Mouse (Mus musculus) limb, embryonic 14.5 days (tissue): ENCODE measurements around the gene Gse1. TPM values are rescaled to one million over a fixed set of nuclear protein-coding genes. Genes with fewer than 3 reads are reported as not detected.

Experiments
- ATAC-seq: fragments of 200-750 bp; cut with Nextera tagmentation; 2 replicates; pipeline ENCODE4 v1.8.0; 2017; ENCODE audit warnings: low read depth, moderate number of reproducible peaks, moderate TSS enrichment; ENCODE audit not compliant: low FRiP score
- DNase-seq: peaks from one replicate; pipeline ENCODE4 v3.0.0-alpha.2; 2015; ENCODE audit warnings: low spot score
- H3K27ac ChIP-seq: fragments of 300-500 bp; sonication (generic); replicated peaks from 2 replicates; pipeline ENCODE4 v1.5.1; 2014; ENCODE audit warnings: low read depth, mild to moderate bottlenecking, low read length, moderate library complexity, mixed read lengths
- H3K27me3 ChIP-seq: fragments of 300-500 bp; sonication (generic); 2 replicates; pipeline ENCODE4 v1.6.1; 2014; ENCODE audit warnings: low read length, mixed read lengths; ENCODE audit not compliant: control insufficient read depth, insufficient read depth
- H3K36me3 ChIP-seq: fragments of 300-500 bp; sonication (generic); 2 replicates; pipeline ENCODE4 v1.6.1; 2014; ENCODE audit warnings: mild to moderate bottlenecking, low read length, moderate library complexity, mixed read lengths; ENCODE audit not compliant: control insufficient read depth, insufficient read depth
- H3K4me1 ChIP-seq: fragments of 300-500 bp; sonication (generic); 2 replicates; pipeline ENCODE4 v1.6.1; 2014; ENCODE audit warnings: antibody characterized with exemption, low read length, mixed read lengths; ENCODE audit not compliant: control insufficient read depth, insufficient read depth
- H3K4me2 ChIP-seq: fragments of 300-500 bp; sonication (generic); replicated peaks from 2 replicates; pipeline ENCODE4 v1.6.1; 2014; ENCODE audit warnings: low read depth, mild to moderate bottlenecking, low read length, moderate library complexity; ENCODE audit not compliant: severe bottlenecking
- H3K4me3 ChIP-seq: fragments of 300-500 bp; sonication (generic); replicated peaks from 2 replicates; pipeline ENCODE4 v1.5.1; 2014; ENCODE audit warnings: low read length
- H3K9ac ChIP-seq: fragments of 300-500 bp; sonication (generic); 2 replicates; pipeline ENCODE4 v1.6.1; 2014; ENCODE audit warnings: mild to moderate bottlenecking, low read depth, low read length, moderate library complexity; ENCODE audit not compliant: severe bottlenecking
- H3K9me3 ChIP-seq: fragments of 300-500 bp; sonication (generic); 2 replicates; pipeline ENCODE4 v1.6.1; 2016; ENCODE audit warnings: low read length; ENCODE audit not compliant: control insufficient read depth
- POLR2A ChIP-seq: fragments of 200-500 bp; IDR thresholded peaks from 2 replicates; pipeline ENCODE4 v1.8.0; 2012; ENCODE audit warnings: inconsistent platforms, mild to moderate bottlenecking, moderate library complexity, borderline replicate concordance; ENCODE audit not compliant: insufficient read depth, insufficient read length; ENCODE audit errors: extremely low read depth
- WGBS: fragments of 180-500 bp; shearing (Covaris S2); extraction: QIAGEN DNeasy Blood & Tissue Kit; methylation state at CpG from one replicate; pipeline ENCODE4 v1.1.7; 2014; 5-methylcytosine and 5-hydroxymethylcytosine counted together
- polyA plus RNA-seq, 2 experiments: library from polyadenylated mRNA; depleted of rRNA in 1 of 2; stranded (reverse) in 1 of 2; unstranded in 1 of 2; fragments of >200 nt; fragmentation: Nextera tagmentation in 1 of 2; extraction: Ambion mirVana in 1 of 2; gene quantifications; 2 replicates each; pipeline versions ENCODE4 v1.2.1 to v1.2.3; 2012 to 2014

Gene Gse1
- polyA plus RNA-seq, 2 experiments = 10.3 to 32.6 TPM

DNA sequence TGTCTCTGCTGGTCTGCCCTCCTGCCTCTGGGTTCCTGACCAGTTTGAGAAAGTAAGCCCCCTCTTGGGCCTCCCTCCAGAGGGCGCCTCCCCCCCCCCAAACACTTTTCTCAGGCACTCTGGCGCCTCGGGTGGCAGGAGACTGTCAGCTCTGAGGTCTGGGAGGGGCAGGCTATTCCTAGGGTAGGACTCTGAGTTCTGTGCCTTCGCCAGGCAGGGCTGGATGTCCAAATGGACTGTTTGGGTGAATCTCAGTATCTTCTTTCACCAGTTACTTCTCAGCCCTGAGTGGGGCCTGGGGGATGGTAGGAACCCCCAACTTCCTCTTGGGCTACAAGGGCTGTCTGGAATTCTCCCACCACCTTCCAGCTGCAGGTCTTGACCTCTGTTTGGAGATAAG, 16.9 kb upstream of the Gse1 start:
- no peak for TF ChIP-seq POLR2A
- ATAC-seq = 0 out of 2 replicates have a peak, but pooled peaks have one; percentile 31
- H3K36me3 ChIP-seq = no peaks in the 10 kb centered on the region
- no peaks in the 10 kb centered on the region for H3K27me3 ChIP-seq
- no peaks in the 10 kb centered on the region for H3K9me3 ChIP-seq
- no peak for DNase-seq
- WGBS = 32% methylated on average over 2 of the region's 4 CpGs
- no peak overlapping the region for H3K9ac ChIP-seq
- no peak overlapping the region for H3K4me3 ChIP-seq
- H3K4me2 ChIP-seq = no peak overlapping the region
- H3K27ac ChIP-seq = no peak overlapping the region
- H3K4me1 ChIP-seq = peaks cover 23% of the 10 kb centered on the region

DNA sequence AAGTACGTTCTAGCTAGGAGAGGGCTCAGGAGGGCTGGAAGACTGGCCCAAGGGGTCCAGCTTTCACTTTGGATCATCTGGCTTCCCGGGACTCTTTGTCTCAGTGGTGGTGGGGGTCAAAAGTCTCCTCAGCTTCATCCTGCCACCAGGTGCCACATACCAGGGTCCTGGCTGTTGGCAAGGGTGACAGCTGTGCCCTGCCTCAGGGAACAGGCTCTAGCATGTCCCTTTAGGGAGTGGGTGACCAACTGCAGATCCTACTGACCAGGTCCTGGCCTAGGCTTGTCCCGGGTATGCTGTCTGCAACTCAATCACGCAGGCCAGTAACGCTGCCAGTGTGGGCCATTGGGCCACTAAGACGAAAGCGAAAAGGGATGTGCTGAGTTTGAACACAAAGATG, 15.7 kb upstream of the Gse1 start:
- H3K9me3 ChIP-seq = no peaks in the 10 kb centered on the region
- H3K27ac ChIP-seq = no peak overlapping the region
- no peak overlapping the region for H3K9ac ChIP-seq
- H3K4me1 ChIP-seq = peaks cover 35% of the 10 kb centered on the region
- H3K4me2 ChIP-seq = no peak overlapping the region
- no peak overlapping the region for H3K4me3 ChIP-seq
- no peaks in the 10 kb centered on the region for H3K27me3 ChIP-seq
- ATAC-seq = no peak
- H3K36me3 ChIP-seq = no peaks in the 10 kb centered on the region
- DNase-seq = no peak
- WGBS = 83% methylated on average over 7 of the region's 7 CpGs
- no peak for TF ChIP-seq POLR2A

DNA sequence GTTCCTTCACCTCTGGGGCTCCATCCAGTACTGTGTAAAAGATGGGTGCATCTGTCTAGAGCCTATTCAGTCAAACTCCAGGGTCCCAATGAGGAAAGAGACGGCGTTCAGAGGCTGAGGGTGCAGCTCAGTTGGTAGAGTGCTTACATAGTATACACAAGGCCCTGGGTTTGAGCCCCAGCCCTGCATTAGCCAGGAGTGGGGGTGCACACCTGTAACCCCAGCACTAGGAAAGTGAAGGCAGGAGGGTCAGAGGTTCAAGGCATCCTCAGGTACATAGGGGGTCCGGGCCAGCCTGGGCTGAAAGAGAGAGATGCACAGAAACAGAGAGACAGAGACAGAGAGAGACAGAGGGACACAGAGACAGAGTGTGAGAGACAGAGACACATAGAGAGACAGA, 15.0 kb upstream of the Gse1 start:
- no peak overlapping the region for H3K4me3 ChIP-seq
- no peak for TF ChIP-seq POLR2A
- H3K36me3 ChIP-seq = no peaks in the 10 kb centered on the region
- no peaks in the 10 kb centered on the region for H3K9me3 ChIP-seq
- no peaks in the 10 kb centered on the region for H3K27me3 ChIP-seq
- H3K4me2 ChIP-seq = no peak overlapping the region
- H3K9ac ChIP-seq = no peak overlapping the region
- WGBS = 100% methylated on average over 3 of the region's 3 CpGs
- H3K27ac ChIP-seq = no peak overlapping the region
- peaks cover 41% of the 10 kb centered on the region for H3K4me1 ChIP-seq
- DNase-seq (no peak), ATAC-seq (no peak)

DNA sequence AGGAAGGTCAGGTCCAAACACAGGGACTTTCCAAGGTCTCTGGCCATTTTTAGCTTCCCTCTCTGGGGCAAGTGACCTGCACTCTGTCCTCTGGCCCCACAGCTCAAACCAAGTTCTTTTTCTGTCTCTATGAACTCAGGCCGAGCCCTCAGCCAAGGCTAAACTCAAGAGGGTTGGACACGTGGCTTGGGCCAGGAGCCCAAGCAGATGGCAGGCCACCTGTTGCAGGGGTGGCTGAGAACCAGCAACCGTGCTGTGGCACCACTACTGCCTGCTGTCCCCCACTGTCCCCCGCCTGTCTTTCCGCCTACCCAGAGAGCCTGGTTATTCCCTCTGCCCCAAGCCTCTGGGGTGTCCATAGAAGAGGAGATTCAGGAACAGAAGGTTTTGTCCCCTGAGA, 14.3 kb upstream of the Gse1 start:
- no peak overlapping the region for H3K27ac ChIP-seq
- H3K27me3 ChIP-seq = no peaks in the 10 kb centered on the region
- no peak overlapping the region for H3K4me2 ChIP-seq
- WGBS = 61% methylated on average over 5 of the region's 5 CpGs
- H3K9ac ChIP-seq = no peak overlapping the region
- peaks cover 41% of the 10 kb centered on the region for H3K4me1 ChIP-seq
- H3K9me3 ChIP-seq = no peaks in the 10 kb centered on the region
- no peak overlapping the region for H3K4me3 ChIP-seq
- ATAC-seq (no peak), DNase-seq (no peak)
- TF ChIP-seq POLR2A = no peak
- H3K36me3 ChIP-seq = no peaks in the 10 kb centered on the region

DNA sequence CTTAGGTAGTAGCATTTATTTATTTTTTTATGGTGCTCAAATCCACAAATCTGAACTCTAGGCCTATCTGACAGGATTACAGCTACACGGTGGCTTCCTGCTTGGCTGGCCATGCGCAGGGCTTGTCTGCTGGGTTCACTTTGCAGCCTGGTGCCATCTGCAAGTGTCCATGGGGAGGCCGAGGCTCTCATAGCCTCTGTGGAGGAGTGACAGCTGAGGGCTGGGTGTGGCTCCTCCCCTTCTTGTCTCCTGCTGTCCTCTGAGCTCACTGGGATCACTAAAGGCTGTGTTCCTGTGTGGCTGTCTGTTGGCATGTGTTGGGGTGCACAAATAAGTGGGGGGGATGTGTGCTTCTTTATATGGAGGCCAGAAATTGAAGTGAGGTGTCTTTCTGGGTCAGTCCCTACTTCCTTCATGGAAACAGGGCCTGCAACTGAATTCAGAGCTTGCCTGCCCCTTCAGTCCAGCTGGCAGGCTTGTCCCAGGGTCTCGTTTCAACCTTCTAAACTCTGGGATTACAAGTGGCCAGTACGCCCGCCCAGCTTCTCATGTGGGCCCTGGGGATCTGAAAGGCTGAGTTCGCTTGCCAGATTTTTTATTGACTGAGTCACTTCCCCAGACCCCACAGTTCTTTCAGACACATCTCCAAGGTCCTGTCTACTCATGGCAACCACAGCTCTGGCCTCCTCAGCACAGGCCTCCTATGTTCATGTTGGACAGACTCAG, 12.7 kb upstream of the Gse1 start:
- H3K4me1 ChIP-seq = peaks cover 40% of the 10 kb centered on the region
- no peak for DNase-seq
- H3K9me3 ChIP-seq = no peaks in the 10 kb centered on the region
- H3K9ac ChIP-seq = no peak overlapping the region
- TF ChIP-seq POLR2A = no peak
- no peak overlapping the region for H3K4me2 ChIP-seq
- H3K36me3 ChIP-seq = no peaks in the 10 kb centered on the region
- 0 out of 2 replicates have a peak overlapping the region, but pooled peaks have one; percentile 43 for H3K27ac ChIP-seq
- WGBS = 45% methylated on average over 7 of the region's 7 CpGs
- H3K4me3 ChIP-seq = no peak overlapping the region
- no peak for ATAC-seq
- H3K27me3 ChIP-seq = no peaks in the 10 kb centered on the region
